Mouse (Mus musculus) megakaryocyte, adult 5-6 weeks (primary cell): ENCODE measurements around the gene Cpne5. TPM values are rescaled to one million over a fixed set of nuclear protein-coding genes. Genes with fewer than 3 reads are reported as not detected.

ENCODE experiments used
- ATAC-seq: 2 replicates; pipeline ENCODE4 v1.8.0; 2016; ENCODE audit warnings: mild to moderate bottlenecking, inconsistent platforms; ENCODE audit not compliant: poor library complexity, severe bottlenecking
- total RNA-seq, 2 experiments: library from RNA; stranded (forward) in 1 of 2; stranded (reverse) in 1 of 2; fragments of 153-499, 151-499 nt in 1 of 2; fragments of 221-1000, 200-1000 nt in 1 of 2; gene quantifications; 2 replicates each; pipeline versions ENCODE4 v1.2.3 to v1.2.4; 2015 to 2017

Gene Cpne5
- total RNA-seq, 2 experiments from 2014 or later = not detected

DNA sequence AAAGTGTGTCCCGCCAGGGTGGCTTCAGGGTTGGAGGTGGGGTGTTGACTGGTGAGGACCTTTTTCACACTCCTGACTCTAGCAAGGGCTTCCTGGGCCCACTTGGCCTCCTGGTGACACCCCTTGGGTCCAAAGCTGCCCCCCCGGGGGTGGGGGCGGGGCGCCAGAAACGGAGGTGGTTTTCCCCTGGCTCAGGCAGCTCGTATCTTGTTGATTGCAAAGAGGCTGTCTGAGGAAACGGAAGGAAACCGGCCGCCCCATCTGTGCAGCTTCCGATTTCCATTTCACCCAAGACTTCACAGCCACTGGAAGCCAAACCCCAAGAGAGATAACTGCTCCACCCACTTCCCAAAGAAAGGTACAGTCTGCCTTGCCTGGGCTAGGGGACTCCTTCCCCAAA is 65.9 kb downstream of the Cpne5 start:
- peak; percentile 59 for ATAC-seq

DNA sequence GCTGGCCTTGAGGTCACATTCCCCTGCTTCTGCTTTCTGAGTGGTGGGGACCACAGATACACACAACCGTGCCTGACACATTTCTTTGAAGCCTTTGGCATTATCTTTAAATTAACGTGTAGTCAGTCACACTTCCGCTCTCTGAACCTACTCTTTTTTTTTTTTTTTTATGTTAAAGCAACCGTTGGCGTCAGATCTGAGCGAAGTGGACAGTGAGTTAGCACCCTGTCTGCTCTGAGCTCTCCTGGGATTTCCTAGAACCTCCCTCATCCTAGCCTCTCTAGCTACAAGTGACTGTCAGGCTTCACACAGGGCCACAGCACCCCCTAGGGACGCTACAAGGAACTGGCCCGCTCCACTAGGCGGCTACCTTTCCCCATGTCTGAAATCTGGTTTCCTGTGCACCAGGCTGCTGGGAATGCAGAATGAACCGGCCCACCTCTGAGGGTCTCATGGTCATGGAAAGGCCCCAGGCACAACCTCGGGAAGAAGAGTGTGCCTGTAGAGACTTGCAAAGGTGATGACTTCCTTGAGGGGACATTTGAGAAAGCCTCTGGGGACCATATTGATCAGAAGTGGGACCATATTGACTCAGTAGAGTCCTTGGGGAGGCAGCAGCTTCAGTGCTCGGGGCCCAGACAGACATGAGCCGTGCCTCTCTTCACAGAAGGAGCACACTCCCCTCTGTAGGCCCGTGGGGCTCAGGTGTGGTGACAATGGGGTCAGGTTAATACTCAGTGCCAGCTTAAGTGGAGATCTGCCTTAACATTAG is 66.8 kb downstream of the Cpne5 start:
- peak; percentile 88 for ATAC-seq

DNA sequence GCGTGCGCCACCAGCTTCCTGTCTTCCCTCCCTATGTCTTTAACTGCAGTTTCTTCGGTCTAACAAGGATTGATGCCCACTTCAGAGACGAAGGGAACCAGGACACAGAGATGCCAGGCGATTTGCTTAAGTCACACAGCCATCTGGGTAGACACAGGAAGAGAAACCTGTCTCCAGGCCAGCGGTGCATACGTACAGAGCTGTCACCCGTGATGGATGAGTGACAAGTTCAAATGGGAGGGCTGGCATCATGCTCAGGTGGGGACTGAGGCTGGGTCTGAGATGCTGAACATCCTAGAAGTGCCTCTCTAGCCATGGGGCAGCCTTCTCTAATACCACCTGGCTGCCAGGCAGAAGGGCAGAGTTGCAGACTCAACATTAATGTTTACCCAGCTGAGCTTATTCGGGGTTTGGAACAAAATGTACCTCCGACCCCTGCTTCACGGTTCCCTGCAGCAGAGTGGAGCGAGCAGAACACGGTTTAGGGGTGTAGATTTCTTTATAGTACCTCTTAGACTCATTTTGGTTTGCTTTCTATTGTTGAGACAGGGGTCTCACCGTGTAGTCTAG is 67.5 kb downstream of the Cpne5 start:
- no peak for ATAC-seq

DNA sequence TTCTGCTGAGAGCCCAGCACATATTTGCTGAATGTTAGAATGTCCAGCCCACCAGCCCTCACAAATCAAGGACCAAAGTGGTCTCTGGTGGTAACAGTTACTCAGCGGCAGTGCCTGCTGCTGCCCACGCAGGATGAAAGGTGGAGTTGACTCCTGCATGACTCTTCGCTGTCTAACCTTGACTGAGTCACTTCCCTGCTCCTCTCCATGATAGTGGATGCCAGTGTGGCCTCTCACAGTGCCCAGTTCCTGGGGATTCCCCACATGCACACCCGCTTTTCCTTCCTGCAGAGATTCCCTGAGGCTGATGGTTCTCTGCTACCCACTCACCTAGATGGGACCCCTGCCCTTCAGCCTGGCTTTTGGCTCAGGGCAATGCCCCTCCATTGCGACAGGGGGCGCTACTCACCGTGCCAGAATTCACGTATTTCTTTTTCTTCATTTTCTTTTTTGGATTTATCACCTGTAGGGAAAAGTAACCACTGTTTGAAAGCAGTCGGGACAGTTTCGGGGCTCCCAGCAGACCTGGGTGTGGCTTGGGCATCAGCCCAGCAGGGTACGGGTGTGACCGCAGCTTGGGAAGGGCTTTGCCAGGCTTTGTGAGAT is 68.9 kb downstream of the Cpne5 start:
- ATAC-seq = no peak

DNA sequence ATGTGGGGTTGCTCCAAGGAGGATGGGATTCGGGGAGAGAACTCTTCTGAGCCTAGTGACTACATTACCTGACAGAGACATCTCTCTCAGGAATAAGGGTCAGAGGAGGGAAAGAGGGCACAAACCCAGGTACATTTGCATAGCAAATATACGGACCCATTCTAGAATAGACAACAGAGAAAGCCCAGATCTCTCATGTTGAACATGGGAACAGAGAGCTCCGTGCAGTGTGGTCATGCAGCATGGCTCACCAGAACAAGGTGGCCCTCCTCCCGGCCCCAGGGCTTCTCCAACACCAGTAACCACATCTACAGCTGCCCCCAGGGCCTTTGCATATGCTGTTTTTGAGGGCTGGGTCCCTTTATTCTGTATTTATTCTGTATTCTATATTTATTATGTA is 69.5 kb downstream of the Cpne5 start:
- ATAC-seq = no peak

DNA sequence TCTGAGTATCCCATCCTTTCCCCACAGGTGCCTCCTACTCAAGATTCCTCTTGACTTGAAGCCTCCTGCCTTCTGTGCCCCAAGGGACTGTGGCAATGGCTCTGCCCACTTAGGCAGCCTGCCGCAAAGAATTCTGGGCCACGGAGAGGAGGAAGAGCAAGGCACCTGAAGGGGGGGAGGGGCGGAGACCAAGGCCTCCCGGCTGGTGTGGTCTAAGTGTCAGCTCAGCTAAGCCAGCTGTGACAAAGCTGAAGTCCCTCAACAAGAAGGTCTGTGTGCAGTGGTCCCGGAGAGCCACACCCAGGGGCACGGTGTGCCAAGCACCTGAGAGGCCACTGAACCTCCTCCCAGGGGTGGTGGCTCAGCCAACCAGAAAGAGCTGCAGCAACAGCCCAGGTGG is 70.6 kb downstream of the Cpne5 start:
- ATAC-seq = no peak

DNA sequence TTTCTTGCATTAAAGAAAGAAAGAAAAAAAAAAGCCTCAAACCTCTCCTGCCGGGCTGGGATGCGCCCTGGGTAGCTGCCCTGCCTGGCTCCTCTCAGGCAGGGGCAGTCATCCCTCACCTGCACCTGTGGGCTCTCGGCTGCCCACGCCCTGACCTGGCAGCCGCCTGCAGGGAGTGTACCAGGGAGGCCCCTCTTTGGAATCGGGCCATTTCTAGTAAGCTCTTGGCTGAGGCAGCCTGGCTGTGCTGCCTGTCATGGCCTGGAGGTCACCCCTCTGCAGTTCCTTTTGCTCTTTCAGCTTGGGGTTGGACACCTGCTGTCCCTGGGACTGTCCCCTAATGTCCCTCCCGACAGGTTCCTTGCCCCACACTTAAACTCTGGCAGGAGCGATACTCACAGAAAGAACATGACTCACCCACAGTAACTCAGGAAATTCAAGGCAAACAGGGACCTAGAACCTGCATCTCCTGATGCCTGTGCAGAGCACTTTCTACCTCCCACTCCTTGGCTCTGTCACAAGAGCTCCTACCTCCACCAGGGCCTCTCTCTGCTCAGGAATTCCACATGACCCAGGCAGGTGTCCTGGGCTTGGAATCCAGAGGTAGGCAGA is 71.9 kb downstream of the Cpne5 start:
- ATAC-seq = no peak

DNA sequence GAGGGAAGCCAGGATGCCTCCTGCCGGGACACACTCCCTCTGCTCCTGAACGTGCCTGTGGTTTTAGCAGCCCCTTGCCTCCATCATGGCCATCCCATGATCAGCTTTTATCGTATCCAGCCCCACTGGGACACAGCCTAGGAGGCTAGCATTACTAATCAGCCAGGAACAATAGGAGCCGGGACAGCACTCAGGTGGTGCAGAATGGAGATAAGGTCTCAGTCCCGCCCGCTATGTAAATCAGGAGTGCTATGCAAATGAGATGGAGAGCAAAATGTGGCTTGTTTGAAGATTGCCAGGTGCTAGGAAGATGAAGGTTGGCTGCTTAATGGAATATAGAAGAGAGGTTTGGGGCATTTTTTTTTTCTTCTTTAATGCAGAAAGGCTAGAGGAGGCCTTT is 72.5 kb downstream of the Cpne5 start:
- ATAC-seq = no peak

DNA sequence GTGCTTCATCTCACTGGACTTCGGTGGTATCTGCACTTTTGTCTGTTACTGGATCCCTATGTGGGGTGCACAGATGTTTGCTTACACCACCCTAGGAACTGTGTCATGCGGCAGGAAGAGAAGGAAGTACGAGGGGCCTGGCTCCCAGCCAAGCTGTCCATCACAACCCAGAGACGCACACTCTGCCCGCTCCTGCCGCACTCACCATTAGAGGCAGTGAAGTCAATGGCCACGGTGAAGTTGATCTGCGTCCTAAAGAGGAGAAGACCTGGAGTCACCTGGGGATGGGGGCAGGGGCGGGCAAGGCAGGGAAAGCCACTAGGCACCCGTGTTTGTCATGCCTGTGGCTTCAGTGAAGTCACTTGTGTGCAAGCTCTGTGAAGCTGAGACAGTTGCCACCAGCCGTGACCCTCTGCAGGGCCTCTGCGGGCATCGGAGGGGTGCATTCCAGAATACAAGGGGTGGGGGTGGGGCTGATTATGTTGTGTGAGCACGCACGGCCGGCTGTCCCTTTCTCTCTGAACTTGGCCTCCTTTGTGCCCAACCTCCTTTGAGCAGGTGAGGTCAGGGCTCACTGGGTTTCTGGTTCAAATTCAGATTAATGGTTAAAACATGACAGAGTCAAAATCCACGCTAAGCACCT is 73.4 kb downstream of the Cpne5 start:
- ATAC-seq = peak; percentile 84

DNA sequence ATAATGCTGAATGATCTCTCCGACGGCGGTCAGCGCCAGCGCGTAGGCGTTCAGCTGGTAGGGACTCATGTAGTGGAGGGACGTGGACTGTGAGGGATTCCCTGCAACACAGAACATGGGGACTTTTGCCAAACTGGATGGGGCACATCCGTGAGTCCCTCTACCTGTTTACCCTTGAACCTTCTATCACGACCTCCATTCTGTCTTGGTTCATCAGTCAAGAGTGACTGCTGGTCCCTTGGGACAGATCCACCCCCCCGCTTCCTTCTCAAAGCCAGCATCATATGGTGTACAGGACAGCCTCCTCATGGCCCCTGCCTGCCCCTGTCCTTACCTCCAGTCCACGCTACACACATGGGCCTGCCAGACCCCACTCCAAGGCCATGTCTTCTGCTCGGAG is 75.6 kb downstream of the Cpne5 start:
- ATAC-seq = no peak

DNA sequence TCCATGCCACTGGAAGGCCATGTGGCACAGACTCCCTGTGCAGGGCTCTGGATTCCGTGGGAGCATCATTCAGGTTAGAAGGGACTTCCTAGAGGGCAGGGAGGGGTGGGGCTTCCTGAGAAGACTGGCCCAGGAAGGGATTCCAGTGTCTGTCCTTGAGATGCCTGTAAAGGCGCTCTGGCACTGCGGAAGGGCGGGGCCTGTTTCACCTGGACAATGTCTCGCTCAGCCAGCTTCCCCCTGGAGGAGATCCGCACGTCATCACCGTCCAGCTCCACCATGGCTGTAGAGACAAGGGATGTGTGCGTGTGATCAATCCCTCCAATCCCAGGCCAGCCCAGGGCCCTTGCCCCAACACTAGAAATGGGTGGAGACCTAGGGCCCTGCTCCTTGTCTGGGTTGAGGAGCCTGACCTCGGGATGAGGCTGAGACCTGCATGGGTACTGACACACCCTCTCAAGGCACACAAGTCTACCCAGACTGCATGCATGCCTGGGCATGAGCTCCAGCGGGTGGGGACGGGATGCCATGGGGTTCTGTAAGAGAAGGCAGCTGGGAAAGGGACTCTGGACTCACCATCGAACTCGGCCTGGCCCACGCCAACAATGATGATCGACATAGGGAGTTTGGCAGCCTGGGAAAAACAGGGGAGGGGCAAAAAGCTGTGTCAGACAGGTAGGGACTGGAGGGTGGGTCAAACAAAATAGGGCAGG is 78.1 kb downstream of the Cpne5 start:
- ATAC-seq = no peak

DNA sequence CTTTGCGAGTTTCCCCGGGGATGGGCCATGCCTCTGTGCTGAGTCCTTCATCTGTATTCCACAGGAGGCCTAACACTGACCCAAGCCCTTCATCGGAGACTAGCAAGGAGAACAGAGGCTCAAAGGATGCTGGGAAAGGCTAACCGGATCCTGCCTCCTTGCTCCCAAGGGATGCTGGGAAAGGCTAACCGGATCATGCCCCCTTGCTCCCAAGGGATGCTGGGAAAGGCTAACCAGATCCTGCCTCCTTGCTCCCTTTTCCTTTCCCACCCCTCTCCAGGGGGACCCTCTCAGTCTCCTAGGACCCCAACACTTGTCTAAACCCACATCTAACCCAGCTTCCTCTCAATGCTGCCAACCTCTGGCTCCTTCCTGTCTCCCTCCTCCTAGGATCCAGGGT is 78.6 kb downstream of the Cpne5 start:
- ATAC-seq = no peak

DNA sequence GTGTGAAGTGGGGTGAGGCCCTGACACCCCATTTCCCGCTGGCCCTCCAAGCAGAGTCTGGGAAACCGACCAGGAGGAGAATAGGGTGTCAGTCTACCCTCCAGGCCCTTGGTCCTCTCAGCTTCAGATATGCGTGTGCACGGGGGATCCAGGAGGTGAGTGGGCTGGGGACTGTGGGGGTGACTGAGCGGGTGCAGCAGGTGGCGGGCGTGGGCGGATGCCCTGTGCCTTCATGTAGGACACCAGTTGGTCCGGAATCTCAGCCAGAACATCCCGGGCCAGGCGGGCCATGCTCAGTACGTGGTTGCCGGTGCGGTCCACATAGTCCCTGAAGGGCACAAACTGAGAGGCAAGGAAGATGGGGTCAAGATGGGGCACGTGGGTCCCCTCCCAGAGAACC is 79.1 kb downstream of the Cpne5 start:
- ATAC-seq = no peak

DNA sequence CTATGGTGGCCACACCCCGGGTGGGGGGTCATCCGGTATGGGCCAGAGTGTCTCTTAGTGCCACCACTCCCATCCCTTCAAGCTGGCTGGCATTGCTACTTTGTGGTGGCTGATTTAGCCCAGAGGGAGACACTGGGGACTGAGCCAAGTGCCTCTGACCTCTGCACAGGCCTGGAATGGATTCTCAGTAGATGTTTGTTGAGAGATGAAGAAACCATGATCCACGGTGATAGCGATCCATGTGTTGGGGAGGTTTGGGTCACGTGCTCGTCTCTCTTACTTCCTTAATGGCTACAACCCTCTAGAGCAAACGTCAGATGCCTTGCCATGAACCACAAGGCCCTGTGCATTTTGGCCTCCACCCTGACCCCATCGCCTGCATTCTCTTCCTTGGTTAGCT is 81.1 kb downstream of the Cpne5 start:
- ATAC-seq = no peak; the same call in 1 of the 2 replicates

DNA sequence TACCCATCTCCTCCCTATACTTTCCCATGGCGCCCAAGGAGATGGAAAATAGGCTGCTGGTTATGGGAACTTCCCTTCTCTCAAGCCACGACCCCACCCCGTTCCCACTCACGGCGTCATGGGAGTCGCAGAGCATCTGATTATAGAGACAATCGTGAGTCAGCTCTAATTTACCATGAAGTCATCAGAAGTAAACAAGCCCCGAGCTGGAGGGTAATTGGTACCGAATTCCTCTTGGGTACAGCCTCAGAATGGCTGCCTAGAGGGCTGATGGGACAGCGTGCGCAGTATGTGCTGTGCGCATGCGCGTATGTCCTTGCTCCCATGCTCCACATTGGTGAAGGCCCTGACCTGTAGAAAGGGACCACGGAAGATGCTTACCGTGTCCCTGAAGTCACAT is 81.6 kb downstream of the Cpne5 start:
- ATAC-seq = no peak

DNA sequence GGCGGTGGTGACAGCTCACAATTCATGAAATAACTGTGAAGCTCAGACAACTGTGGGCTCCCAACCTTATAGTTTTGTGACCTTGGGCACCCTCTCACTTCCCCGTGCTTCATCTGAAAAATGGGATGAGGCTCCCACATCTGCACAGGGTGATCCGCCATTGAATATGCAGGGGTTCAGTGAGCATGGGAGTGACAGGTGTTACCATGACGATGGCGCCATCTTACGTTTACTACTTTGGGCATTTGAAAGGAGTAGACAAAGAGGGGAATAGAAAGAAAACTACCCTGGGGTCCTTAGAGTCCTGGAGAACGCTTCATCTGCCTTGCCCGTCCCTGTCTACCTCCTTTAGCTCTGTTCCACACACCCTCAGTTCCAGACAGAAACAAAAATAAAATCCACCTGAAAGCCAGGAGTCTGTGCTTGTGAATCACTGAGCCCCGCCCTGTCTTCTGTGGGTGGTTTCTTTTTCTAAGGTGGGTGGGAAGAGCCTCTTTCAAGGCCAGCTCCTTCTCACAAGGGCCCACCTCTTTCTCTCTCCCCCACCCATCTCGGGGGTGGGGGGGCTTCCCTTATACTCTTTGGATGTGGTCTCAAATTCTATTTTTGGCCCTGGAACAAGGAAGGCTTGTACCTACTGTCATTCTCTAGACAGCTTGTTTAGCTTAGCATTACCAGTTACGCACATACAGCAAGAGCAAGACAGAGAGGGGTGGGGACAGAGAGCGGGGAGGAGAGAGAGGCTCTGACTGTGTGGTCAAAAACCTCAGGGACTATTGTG is 82.4 kb downstream of the Cpne5 start:
- ATAC-seq = no peak

DNA sequence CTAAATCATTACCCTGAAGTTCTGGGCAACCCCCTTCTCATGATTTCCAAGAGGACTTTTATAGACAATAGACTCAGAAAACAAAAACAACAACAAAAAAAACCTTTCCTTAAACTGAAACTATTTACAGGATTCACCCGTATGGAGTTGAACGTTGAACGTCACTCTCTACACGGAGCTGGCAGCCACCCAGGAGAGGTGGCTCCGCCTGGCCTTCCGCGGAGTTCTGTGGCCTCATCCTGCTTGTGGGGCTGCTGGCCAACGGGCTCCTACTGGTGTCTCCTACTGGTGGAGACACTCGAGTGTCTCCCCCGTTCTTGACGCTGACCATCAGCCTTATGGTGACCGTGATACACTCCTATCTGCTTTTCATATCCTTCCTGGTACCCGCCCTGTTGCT is 83.7 kb downstream of the Cpne5 start:
- no peak for ATAC-seq

DNA sequence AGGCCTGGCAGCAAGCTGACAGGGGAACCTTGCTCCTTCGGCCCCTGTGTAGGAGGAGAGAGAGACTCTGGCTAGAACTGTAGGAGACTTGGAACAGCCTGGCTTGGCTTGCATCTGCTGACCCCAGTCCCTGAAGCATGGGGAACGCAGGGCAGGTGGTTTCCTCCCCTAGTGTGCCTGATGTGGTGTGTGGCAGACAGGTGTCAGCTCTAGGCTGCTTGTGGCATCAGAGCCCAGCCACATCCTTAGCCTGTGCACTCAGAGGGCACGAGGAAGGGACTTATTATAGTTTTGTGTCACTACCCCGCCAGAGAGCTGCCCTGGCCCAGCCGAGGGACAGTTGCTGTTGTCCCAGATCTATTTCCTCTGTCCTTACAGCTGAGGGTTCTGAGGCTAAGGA is 85.4 kb downstream of the Cpne5 start:
- peak; percentile 52 for ATAC-seq

DNA sequence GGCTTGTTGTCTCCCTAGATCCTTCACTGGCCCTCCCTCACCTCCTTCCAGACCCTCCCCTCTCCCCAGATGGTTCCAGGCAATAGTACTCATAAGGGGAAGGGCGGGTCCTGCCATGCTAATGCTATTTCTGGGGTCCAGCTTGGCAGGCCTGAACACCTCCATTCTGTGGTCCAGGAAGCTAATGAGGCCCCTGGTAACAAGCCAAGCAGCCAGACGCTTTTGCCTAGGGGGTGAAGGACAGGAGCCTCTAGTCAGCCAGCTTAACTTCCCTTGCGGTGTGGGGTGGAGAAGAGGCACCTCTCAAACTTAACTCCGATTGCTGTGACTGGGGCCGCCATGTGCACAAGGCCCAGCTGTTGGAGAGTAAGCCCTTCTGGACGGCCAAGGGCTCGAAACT is 88.2 kb downstream of the Cpne5 start:
- no peak for ATAC-seq

DNA sequence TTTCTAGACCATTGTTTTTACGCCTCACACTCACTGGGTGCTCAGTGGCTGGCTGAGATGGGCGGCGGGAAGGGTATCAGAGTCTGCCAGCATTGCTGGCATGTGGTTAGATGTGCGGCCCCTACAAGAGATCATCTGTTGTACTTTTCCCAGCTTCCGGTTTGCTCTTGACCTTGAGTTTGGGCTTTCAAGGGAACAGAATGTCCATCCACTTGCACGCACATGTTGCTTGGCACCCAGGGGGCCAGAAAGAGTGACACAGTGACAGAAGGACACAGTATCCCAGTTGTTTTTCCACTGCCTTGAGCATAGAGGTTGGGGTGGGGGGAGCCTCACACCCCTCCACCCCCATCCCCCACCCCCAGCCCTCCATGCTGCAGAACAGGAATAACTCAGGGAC is 90.2 kb downstream of the Cpne5 start:
- no peak for ATAC-seq
